Mouse (Mus musculus): Measurements from ENCODE around the gene Avil. TPM values are rescaled to one million over a fixed set of nuclear protein-coding genes. Genes with fewer than 3 reads are reported as not detected.

Avil gene
- total and polyA plus RNA-seq, 3 experiments = 2.7 to 20.0 (median 8.2) TPM

DNA sequence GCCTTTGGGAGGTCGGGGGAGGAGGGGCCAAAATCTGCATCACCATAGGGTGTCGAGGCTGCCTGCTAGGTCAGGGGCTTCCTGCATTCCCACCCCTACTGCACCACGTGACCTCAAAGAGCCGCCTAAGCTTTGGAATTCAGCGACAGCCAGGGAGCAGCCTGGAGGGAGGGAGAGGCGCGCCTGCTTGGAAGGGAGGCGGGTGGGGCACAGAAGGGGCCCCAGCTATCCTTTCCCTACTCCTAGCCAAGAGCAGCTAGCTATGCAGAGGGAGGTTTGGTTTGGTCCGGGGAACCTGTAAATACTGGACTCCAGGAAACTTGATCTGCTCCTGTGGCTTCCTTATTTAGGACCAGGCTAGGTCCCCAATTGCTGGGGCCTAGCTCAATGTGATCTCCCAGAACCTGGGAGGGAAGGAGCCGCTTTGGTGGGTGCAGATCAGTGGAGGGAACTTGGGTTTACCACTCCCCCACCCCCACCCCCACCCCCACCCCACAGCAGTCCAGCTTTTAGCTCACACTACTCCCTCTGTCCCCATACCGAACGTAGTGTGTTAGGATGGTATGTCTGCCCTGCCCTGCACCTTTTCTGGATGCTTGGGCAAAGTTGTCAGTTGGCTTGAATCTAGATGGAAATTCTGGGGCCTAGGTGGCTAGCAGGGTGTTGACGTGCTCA lies 28.3 kb upstream of the Avil start:
- H3K27ac ChIP-seq (ENCODE audit: insufficient read depth, low read depth) = no peak overlapping the region
- in situ Hi-C loops (cut with MboI; ENCODE audit: low pct_ligation_motif_present, low pct_unique_long_range_greater_than_20kb, low sequenced_read_pairs) = no loop called here

DNA sequence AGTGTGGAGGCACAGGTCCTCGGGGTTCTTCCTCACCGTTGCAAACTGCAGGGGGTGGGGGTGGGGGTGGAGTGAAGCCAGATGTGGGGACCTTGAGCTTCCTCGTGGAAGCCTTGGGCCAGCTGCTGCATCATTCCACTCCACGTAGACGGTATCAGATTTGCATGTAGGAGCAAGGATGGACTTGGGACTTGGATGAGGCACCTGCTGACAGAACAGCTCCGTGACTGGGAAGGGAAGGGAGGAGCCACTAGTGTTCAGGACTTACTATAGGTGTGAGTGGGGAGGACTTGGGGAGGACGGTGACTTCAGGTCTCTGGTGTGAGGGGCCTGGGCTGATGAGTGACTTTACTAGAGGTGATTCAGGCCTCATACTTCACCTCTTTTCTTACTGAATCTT lies 27.5 kb upstream of the Avil start:
- H3K27me3 ChIP-seq (replicated peaks) = peaks cover 28% of the 10 kb centered on the region
- no peak overlapping the region for H3K4me3 ChIP-seq (replicated peaks in 1 of 3; ENCODE audit: low read depth in 2 of 3, low read length in 2 of 3, poor library complexity in 1 of 3)
- in situ Hi-C loops (cut with MboI; ENCODE audit: low pct_ligation_motif_present, low pct_unique_long_range_greater_than_20kb, low sequenced_read_pairs) (no loop called here), dilution Hi-C loops (cut with MboI; ENCODE audit: extremely low pct_ligation_motif_present, extremely low pct_unique_long_range_greater_than_20kb, low sequenced_read_pairs) (no loop called here)
- no peak overlapping the region for H3K4me2 ChIP-seq (ENCODE audit: insufficient read depth, low read depth, poor library complexity, severe bottlenecking)
- peaks cover 0 to 3% of the 10 kb centered on the region in 2 experiments; a peak in 3 of 4 replicates for H3K4me1 ChIP-seq (ENCODE audit: control insufficient read depth in 1 of 2, insufficient read depth in 2 of 2)
- H3K36me3 ChIP-seq (replicated peaks in 1 of 2; ENCODE audit: control insufficient read depth in 1 of 2, insufficient read depth in 1 of 2, low read length in 1 of 2) = no peaks in the 10 kb centered on the region
- no peak for DNase-seq (ENCODE audit: extremely low read depth)
- H3K79me2 ChIP-seq (replicated peaks; ENCODE audit: control insufficient read depth, extremely low read depth, insufficient read depth, poor library complexity, severe bottlenecking) = no peaks in the 10 kb centered on the region
- no peak overlapping the region for H3K9ac ChIP-seq (ENCODE audit: insufficient read depth, low read depth)
- no peaks in the 10 kb centered on the region for H3K9me3 ChIP-seq (replicated peaks; ENCODE audit: low read length)
- H3K27ac ChIP-seq (ENCODE audit: insufficient read depth, low read depth) = no peak overlapping the region
- TF ChIP-seq MEF2A (IDR thresholded peaks at IDR 0.05; ENCODE audit: borderline replicate concordance, low read depth, low read length) = no peak
- TF ChIP-seq MYC (IDR thresholded peaks at IDR 0.05; ENCODE audit: low read depth, low read length) = no peak
- TF ChIP-seq MAX (IDR thresholded peaks at IDR 0.05; ENCODE audit: low read length) = no peak
- no peak for TF ChIP-seq KAT2A (IDR thresholded peaks at IDR 0.05; ENCODE audit: insufficient replicate concordance, low read length)
- TF ChIP-seq HCFC1 (IDR thresholded peaks at IDR 0.05; ENCODE audit: low read depth, low read length) = no peak
- no peak for TF ChIP-seq CHD1 (IDR thresholded peaks at IDR 0.05; ENCODE audit: low read depth, low read length)
- TF ChIP-seq JUN (IDR thresholded peaks at IDR 0.05; ENCODE audit: insufficient read depth, low read depth, low read length) = no peak
- TF ChIP-seq RAD21 (IDR thresholded peaks at IDR 0.05; ENCODE audit: low read depth, low read length) = no peak
- no peak for TF ChIP-seq MAZ (IDR thresholded peaks at IDR 0.05; ENCODE audit: low read depth, low read length)
- TF ChIP-seq GABPA (IDR thresholded peaks at IDR 0.05; ENCODE audit: insufficient replicate concordance, low read depth, low read length) = no peak
- no peak for TF ChIP-seq MXI1 (IDR thresholded peaks at IDR 0.05; ENCODE audit: low read depth, low read length)
- no peak for TF ChIP-seq SMC3 (IDR thresholded peaks at IDR 0.05; ENCODE audit: low read depth, low read length)
- no peak for TF ChIP-seq UBTF (IDR thresholded peaks at IDR 0.05; ENCODE audit: low read depth, low read length)
- TF ChIP-seq NELFE (IDR thresholded peaks at IDR 0.05; ENCODE audit: low read depth, low read length) = no peak
- no peak for TF ChIP-seq ZKSCAN1 (IDR thresholded peaks at IDR 0.05; ENCODE audit: borderline replicate concordance, low read depth, low read length)

More for the DNA sequence above, 28.3 kb upstream of the Avil start:
- TF ChIP-seq SIN3A (IDR thresholded peaks at IDR 0.05; ENCODE audit: low read length) (no peak), HCFC1 (IDR thresholded peaks at IDR 0.05; ENCODE audit: low read depth, low read length) (no peak), MEF2A (IDR thresholded peaks at IDR 0.05; ENCODE audit: borderline replicate concordance, low read depth, low read length) (no peak), MAFK (IDR thresholded peaks at IDR 0.05; ENCODE audit: insufficient replicate concordance, low read length) (no peak), CHD2 (IDR thresholded peaks at IDR 0.05; ENCODE audit: low read length) (no peak), NELFE (IDR thresholded peaks at IDR 0.05; ENCODE audit: low read depth, low read length) (no peak), ZKSCAN1 (IDR thresholded peaks at IDR 0.05; ENCODE audit: borderline replicate concordance, low read depth, low read length) (no peak), NRF1 (IDR thresholded peaks at IDR 0.05; ENCODE audit: low read depth, low read length) (no peak), GABPA (IDR thresholded peaks at IDR 0.05; ENCODE audit: insufficient replicate concordance, low read depth, low read length) (no peak), EP300 (IDR thresholded peaks at IDR 0.05; ENCODE audit: low read length) (no peak)
- H3K27me3 ChIP-seq (replicated peaks) = peaks cover 25% of the 10 kb centered on the region
- no peak overlapping the region for H3K4me3 ChIP-seq (replicated peaks in 1 of 3; ENCODE audit: low read depth in 2 of 3, low read length in 2 of 3, poor library complexity in 1 of 3)
- no peaks in the 10 kb centered on the region for H3K9me3 ChIP-seq (replicated peaks; ENCODE audit: low read length)
- H3K36me3 ChIP-seq (replicated peaks in 1 of 2; ENCODE audit: control insufficient read depth in 1 of 2, insufficient read depth in 1 of 2, low read length in 1 of 2) = no peaks in the 10 kb centered on the region
- peaks cover 0 to 5% of the 10 kb centered on the region in 2 experiments for H3K4me1 ChIP-seq (ENCODE audit: control insufficient read depth in 1 of 2, insufficient read depth in 2 of 2)
- no peak overlapping the region for H3K4me2 ChIP-seq (ENCODE audit: insufficient read depth, low read depth, poor library complexity, severe bottlenecking)
- no peaks in the 10 kb centered on the region for H3K79me2 ChIP-seq (replicated peaks; ENCODE audit: control insufficient read depth, extremely low read depth, insufficient read depth, poor library complexity, severe bottlenecking)
- H3K9ac ChIP-seq (ENCODE audit: insufficient read depth, low read depth) = no peak overlapping the region
- no peak for DNase-seq (ENCODE audit: extremely low read depth)
- dilution Hi-C loops (cut with MboI; ENCODE audit: extremely low pct_ligation_motif_present, extremely low pct_unique_long_range_greater_than_20kb, low sequenced_read_pairs) = no loop called here
